Mouse (Mus musculus): ENCODE data around the gene Ankrd13a. TPM values are rescaled to one million over a fixed set of nuclear protein-coding genes. Genes with fewer than 3 reads are reported as not detected.

The Ankrd13a gene
- polyA plus RNA-seq, 1 experiment: 51.2 TPM

DNA sequence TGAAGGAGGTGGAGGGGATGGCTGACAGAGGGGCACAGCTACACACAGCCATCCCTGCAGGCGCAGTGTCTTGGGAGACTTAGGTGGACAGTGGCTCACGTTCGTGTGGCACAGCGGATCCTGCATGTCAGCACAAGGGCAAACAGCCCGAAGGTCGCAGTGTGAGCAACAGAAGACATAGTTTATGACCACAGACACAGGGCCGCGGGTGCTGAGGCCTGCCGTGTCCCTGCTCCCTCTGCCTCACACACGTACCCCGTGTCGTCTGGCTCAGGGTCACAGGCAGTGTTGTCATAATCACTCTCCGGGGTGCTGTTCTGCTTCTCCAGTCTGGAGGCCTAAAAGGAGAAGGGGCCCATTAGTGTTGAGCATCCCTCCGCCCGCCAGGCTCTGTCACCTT is 40.9 kb upstream of the Ankrd13a start:
- TF ChIP-seq CEBPB (IDR thresholded peaks at IDR 0.05; ENCODE audit: insufficient read depth, poor library complexity, severe bottlenecking) (no peak), POLR2A (IDR thresholded peaks at IDR 0.05; ENCODE audit: insufficient read length, low read depth) (no peak), TCF12 (IDR thresholded peaks at IDR 0.05; ENCODE audit: insufficient read depth, poor library complexity, severe bottlenecking) (no peak), MAX (IDR thresholded peaks at IDR 0.05; ENCODE audit: low read depth) (no peak), TCF3 (IDR thresholded peaks at IDR 0.05; ENCODE audit: insufficient read length, low read depth) (no peak), REST (IDR thresholded peaks at IDR 0.05; ENCODE audit: insufficient read depth, insufficient read length) (no peak), POLR2AphosphoS2 (IDR thresholded peaks at IDR 0.05; ENCODE audit: insufficient read length, low read depth) (no peak), E2F4 (IDR thresholded peaks at IDR 0.05; ENCODE audit: insufficient read depth) (no peak), SRF (IDR thresholded peaks at IDR 0.05; ENCODE audit: control insufficient read depth, insufficient read length, low read depth) (no peak), MYOG (IDR thresholded peaks at IDR 0.05; ENCODE audit: control insufficient read depth in 1 of 3, insufficient read depth in 1 of 3, insufficient read length in 2 of 3, low read depth in 2 of 3) (no peak), USF1 (IDR thresholded peaks at IDR 0.05; ENCODE audit: low read depth) (no peak), MYOD1 (IDR thresholded peaks at IDR 0.05; ENCODE audit: control insufficient read depth in 1 of 3, insufficient read length in 2 of 3, low read depth in 2 of 3) (no peak)
- Histone ChIP-seq H3K4me2 (ENCODE audit: low read depth) (no peak overlapping the region), H3K36me3 (ENCODE audit: control insufficient read depth, insufficient read depth) (peaks cover 21% of the 10 kb centered on the region), H3K4me3 (no peak overlapping the region), H3K79me2 (ENCODE audit: control insufficient read depth, insufficient read depth) (no peaks in the 10 kb centered on the region), H3K27me3 (ENCODE audit: control insufficient read depth, insufficient read depth, insufficient read length) (no peaks in the 10 kb centered on the region), H3ac (ENCODE audit: control insufficient read depth, insufficient read length) (no peak overlapping the region)

DNA sequence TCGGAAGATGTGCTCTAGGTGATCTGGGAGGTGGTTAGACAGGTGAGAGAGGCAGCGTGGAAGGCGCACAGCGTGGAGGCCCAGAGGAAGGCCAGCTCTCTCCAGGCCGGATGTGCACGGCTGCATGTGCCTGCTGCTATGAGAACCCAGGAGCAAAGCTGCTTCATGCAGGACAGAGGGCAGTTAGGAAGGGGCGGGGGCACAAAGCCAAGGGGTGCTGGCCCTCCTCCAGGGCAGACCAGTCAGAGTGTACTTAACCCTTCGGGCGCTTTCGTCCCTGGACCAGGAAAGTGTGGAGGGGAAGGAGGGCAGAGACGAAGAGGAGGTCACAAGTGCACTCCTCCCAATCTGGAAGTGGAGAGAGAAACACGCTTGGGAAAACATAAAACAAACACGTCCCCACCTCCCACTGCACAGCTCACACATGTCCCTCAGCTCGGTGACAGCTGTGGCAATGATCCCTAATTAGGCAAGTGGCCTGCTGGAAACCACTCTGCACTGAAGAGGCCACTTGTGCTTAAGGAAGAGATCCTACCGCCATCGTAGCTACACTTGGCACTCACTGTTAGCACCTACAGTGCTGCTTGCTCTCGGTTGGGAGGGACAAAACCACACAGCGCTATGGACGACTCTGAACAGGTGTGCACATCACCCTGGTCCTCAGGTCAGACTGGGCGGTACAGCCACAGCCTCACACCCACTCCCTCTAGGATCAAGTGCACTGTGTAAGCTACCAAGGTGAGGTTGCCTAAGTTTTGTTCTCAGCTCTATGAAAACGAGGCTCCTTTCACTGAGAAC is 37.2 kb upstream of the Ankrd13a start:
- Histone ChIP-seq H3K79me2 (ENCODE audit: control insufficient read depth, insufficient read depth) (no peaks in the 10 kb centered on the region), H3K36me3 (ENCODE audit: control insufficient read depth, insufficient read depth) (peaks cover 26% of the 10 kb centered on the region), H3ac (ENCODE audit: control insufficient read depth, insufficient read length) (no peak overlapping the region), H3K4me3 (no peak overlapping the region), H3K27me3 (ENCODE audit: control insufficient read depth, insufficient read depth, insufficient read length) (no peaks in the 10 kb centered on the region), H3K4me2 (ENCODE audit: low read depth) (no peak overlapping the region)
- TF ChIP-seq TCF3 (IDR thresholded peaks at IDR 0.05; ENCODE audit: insufficient read length, low read depth) (no peak), MYOG (IDR thresholded peaks at IDR 0.05; ENCODE audit: control insufficient read depth in 1 of 3, insufficient read depth in 1 of 3, insufficient read length in 2 of 3, low read depth in 2 of 3) (peak; percentile 9 to 48 (median 18)), SRF (IDR thresholded peaks at IDR 0.05; ENCODE audit: control insufficient read depth, insufficient read length, low read depth) (peak; percentile 72), MYOD1 (IDR thresholded peaks at IDR 0.05; ENCODE audit: control insufficient read depth in 1 of 3, insufficient read length in 2 of 3, low read depth in 2 of 3) (peak in 2 of 3 experiments; percentile 44 to 89), TCF12 (IDR thresholded peaks at IDR 0.05; ENCODE audit: insufficient read depth, poor library complexity, severe bottlenecking) (peak; percentile 7), CEBPB (IDR thresholded peaks at IDR 0.05; ENCODE audit: insufficient read depth, poor library complexity, severe bottlenecking) (no peak)

DNA sequence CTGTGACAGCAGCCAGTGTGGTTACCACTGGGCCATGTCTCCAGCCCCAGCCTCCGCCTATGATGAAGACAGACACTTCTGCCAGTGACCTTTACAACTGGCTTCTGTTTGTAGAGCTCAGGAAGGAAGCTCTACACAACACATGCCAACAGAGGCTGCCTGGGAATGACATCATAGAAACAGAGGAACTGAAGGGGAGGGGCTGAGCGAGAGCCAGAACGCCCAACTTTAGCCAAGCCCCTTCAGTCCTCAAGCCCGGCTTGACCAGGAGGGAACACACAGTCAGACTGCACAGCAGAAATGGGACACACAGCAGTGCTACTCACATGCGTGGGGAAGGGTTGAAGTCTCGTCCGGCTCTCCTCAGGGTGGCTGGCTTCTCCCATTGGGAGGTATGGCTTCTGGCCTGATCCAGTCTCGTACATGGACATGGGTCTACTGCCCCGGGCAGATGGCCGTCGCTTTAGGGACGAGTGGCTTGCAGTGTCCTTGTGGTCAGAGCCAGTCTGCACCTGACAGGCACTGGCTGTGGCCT is 35.7 kb upstream of the Ankrd13a start:
- no peak overlapping the region for H3K4me2 ChIP-seq (ENCODE audit: low read depth)
- TF ChIP-seq SRF (IDR thresholded peaks at IDR 0.05; ENCODE audit: control insufficient read depth, insufficient read length, low read depth) (no peak), POLR2AphosphoS2 (IDR thresholded peaks at IDR 0.05; ENCODE audit: insufficient read length, low read depth) (no peak), TCF3 (IDR thresholded peaks at IDR 0.05; ENCODE audit: insufficient read length, low read depth) (no peak), CEBPB (IDR thresholded peaks at IDR 0.05; ENCODE audit: insufficient read depth, poor library complexity, severe bottlenecking) (no peak), USF1 (IDR thresholded peaks at IDR 0.05; ENCODE audit: low read depth) (no peak), TCF12 (IDR thresholded peaks at IDR 0.05; ENCODE audit: insufficient read depth, poor library complexity, severe bottlenecking) (no peak), REST (IDR thresholded peaks at IDR 0.05; ENCODE audit: insufficient read depth, insufficient read length) (no peak), POLR2A (IDR thresholded peaks at IDR 0.05; ENCODE audit: insufficient read length, low read depth) (no peak), MYOD1 (IDR thresholded peaks at IDR 0.05; ENCODE audit: control insufficient read depth in 1 of 3, insufficient read length in 2 of 3, low read depth in 2 of 3) (no peak), E2F4 (IDR thresholded peaks at IDR 0.05; ENCODE audit: insufficient read depth) (no peak), MYOG (IDR thresholded peaks at IDR 0.05; ENCODE audit: control insufficient read depth in 1 of 3, insufficient read depth in 1 of 3, insufficient read length in 2 of 3, low read depth in 2 of 3) (no peak), MAX (IDR thresholded peaks at IDR 0.05; ENCODE audit: low read depth) (no peak)
- no peak overlapping the region for H3ac ChIP-seq (ENCODE audit: control insufficient read depth, insufficient read length)

DNA sequence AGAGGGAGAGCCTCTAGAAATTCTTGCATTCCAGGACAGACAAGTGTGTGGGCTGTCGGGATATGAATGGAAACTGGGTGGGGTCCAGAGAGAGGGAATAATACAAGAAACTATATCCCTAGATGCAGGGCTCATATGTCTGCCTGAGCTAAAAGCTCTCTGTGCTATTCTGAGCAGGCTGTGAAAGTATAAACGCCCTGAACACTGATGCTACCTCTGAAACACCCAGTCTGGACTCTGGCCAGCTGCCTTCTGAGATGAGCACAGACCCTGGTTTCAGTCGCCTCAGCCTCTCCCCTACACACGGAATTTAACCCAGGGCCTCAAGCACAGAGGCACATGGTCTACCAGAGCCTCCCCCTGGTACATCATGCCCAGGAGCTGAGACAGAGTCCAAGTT is 33.9 kb upstream of the Ankrd13a start:
- H3K4me2 ChIP-seq (ENCODE audit: low read depth): no peak overlapping the region
- TF ChIP-seq E2F4 (IDR thresholded peaks at IDR 0.05; ENCODE audit: insufficient read depth) (no peak), MAX (IDR thresholded peaks at IDR 0.05; ENCODE audit: low read depth) (no peak), POLR2A (IDR thresholded peaks at IDR 0.05; ENCODE audit: insufficient read length, low read depth) (no peak), TCF3 (IDR thresholded peaks at IDR 0.05; ENCODE audit: insufficient read length, low read depth) (no peak), USF1 (IDR thresholded peaks at IDR 0.05; ENCODE audit: low read depth) (no peak), MYOD1 (IDR thresholded peaks at IDR 0.05; ENCODE audit: control insufficient read depth in 1 of 3, insufficient read length in 2 of 3, low read depth in 2 of 3) (no peak), MYOG (IDR thresholded peaks at IDR 0.05; ENCODE audit: control insufficient read depth in 1 of 3, insufficient read depth in 1 of 3, insufficient read length in 2 of 3, low read depth in 2 of 3) (no peak), POLR2AphosphoS2 (IDR thresholded peaks at IDR 0.05; ENCODE audit: insufficient read length, low read depth) (no peak), TCF12 (IDR thresholded peaks at IDR 0.05; ENCODE audit: insufficient read depth, poor library complexity, severe bottlenecking) (no peak), SRF (IDR thresholded peaks at IDR 0.05; ENCODE audit: control insufficient read depth, insufficient read length, low read depth) (no peak)
- no peak overlapping the region for H3K4me3 ChIP-seq
- no peaks in the 10 kb centered on the region for H3K79me2 ChIP-seq (ENCODE audit: control insufficient read depth, insufficient read depth)
- no peaks in the 10 kb centered on the region for H3K27me3 ChIP-seq (ENCODE audit: control insufficient read depth, insufficient read depth, insufficient read length)
- H3ac ChIP-seq (ENCODE audit: control insufficient read depth, insufficient read length): no peak overlapping the region
- peaks cover 25% of the 10 kb centered on the region for H3K36me3 ChIP-seq (ENCODE audit: control insufficient read depth, insufficient read depth)

More for the DNA sequence above, 35.7 kb upstream of the Ankrd13a start:
- H3K27me3 ChIP-seq (ENCODE audit: control insufficient read depth, insufficient read depth, insufficient read length): no peaks in the 10 kb centered on the region
- H3K36me3 ChIP-seq (ENCODE audit: control insufficient read depth, insufficient read depth): peaks cover 26% of the 10 kb centered on the region
- no peaks in the 10 kb centered on the region for H3K79me2 ChIP-seq (ENCODE audit: control insufficient read depth, insufficient read depth)
- no peak overlapping the region for H3K4me3 ChIP-seq

Data from myocyte (in vitro differentiated cells).